Mouse (Mus musculus): Measurements from ENCODE around the gene Aven. TPM values are rescaled to one million over a fixed set of nuclear protein-coding genes. Genes with fewer than 3 reads are reported as not detected.

The Aven gene
- polyA plus RNA-seq, 1 experiment from 2014 or later = 3.5 TPM

GRCm38 (mm10) chr2:112520526-112521482 is 28.0 kb downstream of the Aven start:
- WGBS = 86% methylated on average over 4 of the region's 4 CpGs
- ATAC-seq (ENCODE audit: insufficient read depth, low FRiP score) = no peak
- Histone ChIP-seq H3K4me1 (ENCODE audit: control insufficient read depth, insufficient read depth, low read length) (no peaks in the 10 kb centered on the region), H3K4me2 (ENCODE audit: low read depth, low read length) (no peak overlapping the region), H3K27me3 (ENCODE audit: control insufficient read depth, insufficient read depth, low read length) (no peaks in the 10 kb centered on the region), H3K27ac (ENCODE audit: low read length) (no peak overlapping the region), H3K9ac (ENCODE audit: low read length) (no peak overlapping the region), H3K9me3 (replicated peaks; ENCODE audit: control insufficient read depth, low read length) (no peaks in the 10 kb centered on the region), H3K4me3 (replicated peaks; ENCODE audit: low read length) (no peak overlapping the region), H3K36me3 (ENCODE audit: control insufficient read depth, insufficient read depth, low read length) (no peaks in the 10 kb centered on the region)

GRCm38 (mm10) chr2:112526933-112527332 is 34.2 kb downstream of the Aven start:
- Histone ChIP-seq H3K4me2 (ENCODE audit: low read depth, low read length) (no peak overlapping the region), H3K36me3 (ENCODE audit: control insufficient read depth, insufficient read depth, low read length) (no peaks in the 10 kb centered on the region), H3K9me3 (replicated peaks; ENCODE audit: control insufficient read depth, low read length) (no peaks in the 10 kb centered on the region), H3K9ac (ENCODE audit: low read length) (no peak overlapping the region), H3K4me3 (replicated peaks; ENCODE audit: low read length) (no peak overlapping the region), H3K27ac (ENCODE audit: low read length) (no peak overlapping the region), H3K27me3 (ENCODE audit: control insufficient read depth, insufficient read depth, low read length) (no peaks in the 10 kb centered on the region), H3K4me1 (ENCODE audit: control insufficient read depth, insufficient read depth, low read length) (no peaks in the 10 kb centered on the region)
- WGBS = 90% methylated on average over 3 of the region's 3 CpGs
- ATAC-seq (ENCODE audit: insufficient read depth, low FRiP score) = no peak

- Histone ChIP-seq H3K27ac (ENCODE audit: low read length) (no peak overlapping the region), H3K27me3 (ENCODE audit: control insufficient read depth, insufficient read depth, low read length) (no peaks in the 10 kb centered on the region), H3K36me3 (ENCODE audit: control insufficient read depth, insufficient read depth, low read length) (no peaks in the 10 kb centered on the region), H3K4me2 (ENCODE audit: low read depth, low read length) (no peak overlapping the region), H3K4me1 (ENCODE audit: control insufficient read depth, insufficient read depth, low read length) (no peaks in the 10 kb centered on the region), H3K4me3 (replicated peaks; ENCODE audit: low read length) (no peak overlapping the region), H3K9me3 (replicated peaks; ENCODE audit: control insufficient read depth, low read length) (no peaks in the 10 kb centered on the region), H3K9ac (ENCODE audit: low read length) (no peak overlapping the region)
- ATAC-seq (ENCODE audit: insufficient read depth, low FRiP score) = no peak
- 53% methylated on average over 10 of the region's 10 CpGs for WGBS
These were observed 40.2 kb downstream of the Aven start for GRCm38 (mm10) chr2:112532812-112533496.

GRCm38 (mm10) chr2:112534677-112535222 is 42.0 kb downstream of the Aven start:
- WGBS = 60% methylated on average over 14 of the region's 14 CpGs
- no peak for ATAC-seq (ENCODE audit: insufficient read depth, low FRiP score)

GRCm38 (mm10) chr2:112538783-112539182 is 46.0 kb downstream of the Aven start:
- no peak overlapping the region for H3K4me3 ChIP-seq (replicated peaks; ENCODE audit: low read length)

More at GRCm38 (mm10) chr2:112534677-112535222, 42.0 kb downstream of the Aven start:
- Histone ChIP-seq H3K27me3 (ENCODE audit: control insufficient read depth, insufficient read depth, low read length) (no peaks in the 10 kb centered on the region), H3K9me3 (replicated peaks; ENCODE audit: control insufficient read depth, low read length) (no peaks in the 10 kb centered on the region), H3K9ac (ENCODE audit: low read length) (no peak overlapping the region), H3K4me3 (replicated peaks; ENCODE audit: low read length) (no peak overlapping the region), H3K36me3 (ENCODE audit: control insufficient read depth, insufficient read depth, low read length) (no peaks in the 10 kb centered on the region), H3K4me1 (ENCODE audit: control insufficient read depth, insufficient read depth, low read length) (no peaks in the 10 kb centered on the region), H3K27ac (ENCODE audit: low read length) (no peak overlapping the region), H3K4me2 (ENCODE audit: low read depth, low read length) (no peak overlapping the region)

GRCm38 (mm10) chr2:112541695-112542285 is 49.0 kb downstream of the Aven start:
- Histone ChIP-seq H3K4me1 (ENCODE audit: control insufficient read depth, insufficient read depth, low read length) (no peaks in the 10 kb centered on the region), H3K4me3 (replicated peaks; ENCODE audit: low read length) (no peak overlapping the region), H3K4me2 (ENCODE audit: low read depth, low read length) (no peak overlapping the region), H3K9me3 (replicated peaks; ENCODE audit: control insufficient read depth, low read length) (no peaks in the 10 kb centered on the region), H3K27me3 (ENCODE audit: control insufficient read depth, insufficient read depth, low read length) (no peaks in the 10 kb centered on the region), H3K27ac (ENCODE audit: low read length) (no peak overlapping the region), H3K36me3 (ENCODE audit: control insufficient read depth, insufficient read depth, low read length) (no peaks in the 10 kb centered on the region), H3K9ac (ENCODE audit: low read length) (no peak overlapping the region)
- ATAC-seq (ENCODE audit: insufficient read depth, low FRiP score) = no peak
- 77% methylated on average over 5 of the region's 5 CpGs for WGBS

More at GRCm38 (mm10) chr2:112538783-112539182, 46.0 kb downstream of the Aven start:
- H3K9me3 ChIP-seq (replicated peaks; ENCODE audit: control insufficient read depth, low read length) = no peaks in the 10 kb centered on the region
- H3K9ac ChIP-seq (ENCODE audit: low read length) = no peak overlapping the region
- H3K4me1 ChIP-seq (ENCODE audit: control insufficient read depth, insufficient read depth, low read length) = no peaks in the 10 kb centered on the region
- WGBS = 97% methylated on average over 1 of the region's 1 CpGs
- no peak overlapping the region for H3K4me2 ChIP-seq (ENCODE audit: low read depth, low read length)
- no peak for ATAC-seq (ENCODE audit: insufficient read depth, low FRiP score)
- H3K36me3 ChIP-seq (ENCODE audit: control insufficient read depth, insufficient read depth, low read length) = no peaks in the 10 kb centered on the region
- H3K27me3 ChIP-seq (ENCODE audit: control insufficient read depth, insufficient read depth, low read length) = no peaks in the 10 kb centered on the region
- no peak overlapping the region for H3K27ac ChIP-seq (ENCODE audit: low read length)

- Histone ChIP-seq H3K9ac (ENCODE audit: low read length) (no peak overlapping the region), H3K4me2 (ENCODE audit: low read depth, low read length) (no peak overlapping the region), H3K36me3 (ENCODE audit: control insufficient read depth, insufficient read depth, low read length) (no peaks in the 10 kb centered on the region), H3K27ac (ENCODE audit: low read length) (no peak overlapping the region), H3K27me3 (ENCODE audit: control insufficient read depth, insufficient read depth, low read length) (no peaks in the 10 kb centered on the region), H3K9me3 (replicated peaks; ENCODE audit: control insufficient read depth, low read length) (peaks cover 2% of the 10 kb centered on the region; the same call in 1 of the 2 replicates), H3K4me3 (replicated peaks; ENCODE audit: low read length) (no peak overlapping the region), H3K4me1 (ENCODE audit: control insufficient read depth, insufficient read depth, low read length) (no peaks in the 10 kb centered on the region)
- WGBS = 88% methylated on average over 10 of the region's 10 CpGs
- ATAC-seq (ENCODE audit: insufficient read depth, low FRiP score) = no peak
These were observed 63.8 kb downstream of the Aven start for GRCm38 (mm10) chr2:112556527-112556926.

- H3K4me1 ChIP-seq (ENCODE audit: control insufficient read depth, insufficient read depth, low read length) = no peaks in the 10 kb centered on the region
- no peak overlapping the region for H3K4me2 ChIP-seq (ENCODE audit: low read depth, low read length)
- H3K27me3 ChIP-seq (ENCODE audit: control insufficient read depth, insufficient read depth, low read length) = no peaks in the 10 kb centered on the region
- no peak overlapping the region for H3K27ac ChIP-seq (ENCODE audit: low read length)
- peaks cover 2% of the 10 kb centered on the region; the same call in 1 of the 2 replicates for H3K9me3 ChIP-seq (replicated peaks; ENCODE audit: control insufficient read depth, low read length)
- no peak overlapping the region for H3K4me3 ChIP-seq (replicated peaks; ENCODE audit: low read length)
- H3K9ac ChIP-seq (ENCODE audit: low read length) = no peak overlapping the region
- no peaks in the 10 kb centered on the region for H3K36me3 ChIP-seq (ENCODE audit: control insufficient read depth, insufficient read depth, low read length)
- no peak for ATAC-seq (ENCODE audit: insufficient read depth, low FRiP score)
These were observed 64.7 kb downstream of the Aven start for GRCm38 (mm10) chr2:112557453-112557852.
